Mouse (Mus musculus) heart, embryonic 11.5 days (tissue): ENCODE data around the gene Rnf123. TPM values are rescaled to one million over a fixed set of nuclear protein-coding genes. Genes with fewer than 3 reads are reported as not detected.
A peak's percentile ranks its signal among the peaks of the same experiment; 100 is the strongest.

ENCODE experiments used
- ATAC-seq: fragments of 200-750 bp; cut with Nextera tagmentation; replicated peaks from 2 replicates; pipeline ENCODE4 v1.8.0; 2017; ENCODE audit warnings: moderate library complexity; ENCODE audit not compliant: insufficient number of reproducible peaks, low FRiP score, low TSS enrichment
- H3K27ac ChIP-seq: fragments of 300-500 bp; sonication (generic); 2 replicates; pipeline ENCODE4 v1.5.1; 2014; ENCODE audit warnings: mild to moderate bottlenecking, low read depth, low read length
- H3K27me3 ChIP-seq: fragments of 300-500 bp; sonication (generic); 2 replicates; pipeline ENCODE4 v1.6.1; 2014; ENCODE audit warnings: mild to moderate bottlenecking, low read length, mixed read lengths; ENCODE audit not compliant: control insufficient read depth, insufficient read depth
- H3K36me3 ChIP-seq: fragments of 300-500 bp; sonication (generic); 2 replicates; pipeline ENCODE4 v1.6.1; 2014; ENCODE audit warnings: mild to moderate bottlenecking, low read length, moderate library complexity, mixed read lengths; ENCODE audit not compliant: control insufficient read depth, insufficient read depth
- H3K4me1 ChIP-seq: fragments of 300-500 bp; sonication (generic); 2 replicates; pipeline ENCODE4 v1.6.1; 2014; ENCODE audit warnings: low read length; ENCODE audit not compliant: control insufficient read depth, insufficient read depth
- H3K4me2 ChIP-seq: fragments of 300-500 bp; sonication (generic); 2 replicates; pipeline ENCODE4 v1.6.1; 2014; ENCODE audit warnings: mild to moderate bottlenecking, moderate library complexity
- H3K4me3 ChIP-seq: fragments of 300-500 bp; sonication (generic); 2 replicates; pipeline ENCODE4 v1.5.1; 2014; ENCODE audit warnings: low read depth, low read length
- H3K9ac ChIP-seq: fragments of 300-500 bp; sonication (generic); 2 replicates; pipeline ENCODE4 v1.6.1; 2014; ENCODE audit warnings: mild to moderate bottlenecking, low read depth, low read length, moderate library complexity
- H3K9me3 ChIP-seq: fragments of 300-500 bp; sonication (generic); replicated peaks from 2 replicates; pipeline ENCODE4 v1.6.1; 2016; ENCODE audit warnings: low read length; ENCODE audit not compliant: control insufficient read depth
- WGBS: fragments of 180-500 bp; shearing (Covaris S2); extraction: QIAGEN DNeasy Blood & Tissue Kit; methylation state at CpG from one replicate; pipeline ENCODE4 v1.1.7; 2014; ENCODE audit not compliant: insufficient replicate concordance; 5-methylcytosine and 5-hydroxymethylcytosine counted together
- polyA plus RNA-seq: library from polyadenylated mRNA; unstranded; fragments of >200 nt; fragmentation: Nextera tagmentation; extraction: Ambion mirVana; gene quantifications from 2 replicates; pipeline ENCODE4 v1.2.1, GENCODE M21; 2014

Gene Rnf123
- polyA plus RNA-seq, 1 experiment from 2014 or later, result 23.4 TPM

GRCm38 (mm10) chr9:108053665-108054225 lies 29.4 kb downstream of the Rnf123 start:
- Histone ChIP-seq H3K27ac (no peak overlapping the region), H3K4me1 (peaks cover 14% of the 10 kb centered on the region), H3K27me3 (no peaks in the 10 kb centered on the region), H3K9me3 (no peaks in the 10 kb centered on the region), H3K4me3 (no peak overlapping the region), H3K36me3 (peaks cover 25% of the 10 kb centered on the region), H3K9ac (no peak overlapping the region), H3K4me2 (peak overlapping the region; percentile 63; the same call in 1 of the 2 replicates)
- ATAC-seq, result no peak
- whole genome bisulfite sequencing, result 91% methylated on average over 15 of the region's 15 CpGs

- ATAC-seq, result no peak
- H3K27ac ChIP-seq, result no peak within 1 kb of the TSS
- WGBS, result 49% methylated on average over 20 of the region's 20 CpGs
- peak within 1 kb of the TSS; percentile 40; the same call in 1 of the 2 replicates for H3K9ac ChIP-seq
- peaks cover 19% of the 10 kb centered on the region for H3K4me1 ChIP-seq
- H3K27me3 ChIP-seq, result no peaks in the 10 kb centered on the region
- peak within 1 kb of the TSS; percentile 24; the same call in 1 of the 2 replicates for H3K4me3 ChIP-seq
- H3K36me3 ChIP-seq, result peaks cover 23% of the 10 kb centered on the region
- peak within 1 kb of the TSS; percentile 63 for H3K4me2 ChIP-seq
- H3K9me3 ChIP-seq, result no peaks in the 10 kb centered on the region
These were observed 30.1 kb downstream of the Rnf123 start, which contains the start of gene Amigo3 for GRCm38 (mm10) chr9:108052885-108053664. Gene Amigo3, plus strand, starts transcription at chr9:108053159.

GRCm38 (mm10) chr9:108052411-108052810 lies 30.7 kb downstream of the Rnf123 start:
- no peaks in the 10 kb centered on the region for H3K9me3 ChIP-seq
- no peaks in the 10 kb centered on the region for H3K27me3 ChIP-seq
- H3K27ac ChIP-seq, result no peak overlapping the region
- H3K4me2 ChIP-seq, result no peak overlapping the region
- H3K4me3 ChIP-seq, result no peak overlapping the region
- H3K36me3 ChIP-seq, result peaks cover 23% of the 10 kb centered on the region
- H3K9ac ChIP-seq, result peak overlapping the region; percentile 40; the same call in 1 of the 2 replicates
- 69% methylated on average over 7 of the region's 7 CpGs for WGBS
- peaks cover 26% of the 10 kb centered on the region for H3K4me1 ChIP-seq
- ATAC-seq, result no peak

GRCm38 (mm10) chr9:108051931-108052220 lies 31.3 kb downstream of the Rnf123 start:
- peaks cover 23% of the 10 kb centered on the region for H3K36me3 ChIP-seq
- H3K4me2 ChIP-seq, result no peak overlapping the region
- no peak overlapping the region for H3K9ac ChIP-seq
- H3K27ac ChIP-seq, result no peak overlapping the region
- H3K27me3 ChIP-seq, result no peaks in the 10 kb centered on the region
- H3K4me3 ChIP-seq, result no peak overlapping the region
- ATAC-seq, result no peak
- WGBS, result 85% methylated on average over 4 of the region's 4 CpGs
- peaks cover 30% of the 10 kb centered on the region for H3K4me1 ChIP-seq
- H3K9me3 ChIP-seq, result no peaks in the 10 kb centered on the region

- 94% methylated on average over 15 of the region's 15 CpGs for WGBS
- ATAC-seq, result no peak
- no peak overlapping the region for H3K4me3 ChIP-seq
- peaks cover 34% of the 10 kb centered on the region for H3K4me1 ChIP-seq
- no peak overlapping the region for H3K9ac ChIP-seq
- no peak overlapping the region for H3K4me2 ChIP-seq
- H3K27me3 ChIP-seq, result no peaks in the 10 kb centered on the region
- H3K9me3 ChIP-seq, result no peaks in the 10 kb centered on the region
- peaks cover 26% of the 10 kb centered on the region for H3K36me3 ChIP-seq
- H3K27ac ChIP-seq, result no peak overlapping the region
These were observed 31.8 kb downstream of the Rnf123 start for GRCm38 (mm10) chr9:108051184-108051930.

- Histone ChIP-seq H3K4me2 (peak overlapping the region; percentile 73), H3K4me3 (peak overlapping the region; percentile 76), H3K27ac (0 out of 2 replicates have a peak overlapping the region, but pooled peaks have one; percentile 23), H3K4me1 (peaks cover 34% of the 10 kb centered on the region), H3K36me3 (peaks cover 33% of the 10 kb centered on the region), H3K9ac (peak overlapping the region; percentile 79), H3K27me3 (no peaks in the 10 kb centered on the region), H3K9me3 (no peaks in the 10 kb centered on the region)
- ATAC-seq, result no peak
- WGBS, result 35% methylated on average over 15 of the region's 15 CpGs
These were observed 33.4 kb downstream of the Rnf123 start for GRCm38 (mm10) chr9:108049561-108050251.

- Histone ChIP-seq H3K4me1 (peaks cover 34% of the 10 kb centered on the region), H3K36me3 (peaks cover 28% of the 10 kb centered on the region), H3K9ac (peak within 1 kb of the TSS; percentile 79)
These were observed 34.1 kb downstream of the Rnf123 start, which contains the start of gene Gmppb for GRCm38 (mm10) chr9:108049016-108049455. Gene Gmppb, plus strand, starts transcription at chr9:108049242.

GRCm38 (mm10) chr9:108048566-108048955 lies 34.6 kb downstream of the Rnf123 start:
- peaks cover 26% of the 10 kb centered on the region for H3K36me3 ChIP-seq
- H3K4me3 ChIP-seq, result peak overlapping the region; percentile 76
- no peaks in the 10 kb centered on the region for H3K9me3 ChIP-seq
- ATAC-seq, result peak; percentile 8
- no peaks in the 10 kb centered on the region for H3K27me3 ChIP-seq
- peak overlapping the region; percentile 73 for H3K4me2 ChIP-seq
- peak overlapping the region; percentile 60 for H3K27ac ChIP-seq
- peak overlapping the region; percentile 59; the same call in 1 of the 2 replicates for H3K9ac ChIP-seq
- WGBS, result under 1% methylated on average over 19 of the region's 19 CpGs
- H3K4me1 ChIP-seq, result peaks cover 32% of the 10 kb centered on the region

More at GRCm38 (mm10) chr9:108049016-108049455, 34.1 kb downstream of the Rnf123 start, which contains the start of gene Gmppb:
- peak within 1 kb of the TSS; percentile 60 for H3K27ac ChIP-seq
- H3K4me2 ChIP-seq, result peak within 1 kb of the TSS; percentile 73
- H3K4me3 ChIP-seq, result peak within 1 kb of the TSS; percentile 76
- under 1% methylated on average over 39 of the region's 39 CpGs for WGBS
- peak; percentile 90 for ATAC-seq
- H3K27me3 ChIP-seq, result no peaks in the 10 kb centered on the region
- H3K9me3 ChIP-seq, result no peaks in the 10 kb centered on the region
